Mouse (Mus musculus) right cerebral cortex, postnatal 25 days (tissue): ENCODE data around the gene Gm49486.
"Not testable (repeated sequence)": the region's sequence is repeated elsewhere in the genome, so short reads cannot be mapped to it uniquely, and the experiment has no call there.

Experiments
- DNase-seq: peaks from one replicate; pipeline ENCODE4 v3.0.0; 2022

Gene Gm49486

DNA sequence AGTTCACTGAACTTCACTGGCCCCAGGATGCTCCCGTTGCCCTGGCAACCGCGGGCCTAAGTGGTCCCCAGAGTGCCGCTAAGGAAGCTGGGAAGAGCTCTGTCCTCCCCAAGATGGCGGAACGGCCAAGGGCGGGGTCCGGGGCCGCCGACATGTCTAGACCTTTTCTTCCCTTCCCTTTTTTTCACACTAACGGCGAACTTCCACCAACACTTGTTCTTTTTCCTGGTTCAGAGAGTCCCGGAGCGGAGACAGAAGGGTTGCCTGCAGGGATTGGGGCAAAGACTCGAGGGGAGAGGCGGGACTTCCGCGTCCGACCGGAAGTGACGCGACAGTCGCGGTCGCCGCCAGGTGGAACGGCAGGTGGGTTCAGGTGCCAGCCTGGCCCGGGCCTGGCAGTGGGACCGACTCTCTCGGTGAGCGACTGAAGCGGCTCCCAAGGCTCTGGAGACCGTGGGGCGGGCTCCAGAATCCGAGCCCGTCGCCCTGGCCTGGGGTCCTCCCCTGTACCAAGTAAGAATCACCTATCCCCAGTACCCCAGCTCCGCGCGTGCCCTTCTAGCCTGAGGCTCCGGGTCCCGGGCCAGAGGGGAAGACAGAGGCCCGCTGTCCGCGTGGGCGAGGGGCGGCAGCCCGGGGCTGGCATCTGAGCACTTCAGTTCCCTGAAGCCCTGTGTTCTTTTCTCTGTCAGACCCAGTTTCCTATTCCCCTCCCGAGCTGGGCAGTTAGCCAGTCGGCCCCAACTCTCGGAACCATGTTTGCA lies at the start of gene Gm49486, which contains the start of gene Pick1:
Gm49486 (plus strand) TSS at position 334 of the 764 bp plus-strand sequence.
Pick1 (plus strand) TSS at position 116 of the 764 bp plus-strand sequence.
- DNase-seq = peak; percentile 89

DNA sequence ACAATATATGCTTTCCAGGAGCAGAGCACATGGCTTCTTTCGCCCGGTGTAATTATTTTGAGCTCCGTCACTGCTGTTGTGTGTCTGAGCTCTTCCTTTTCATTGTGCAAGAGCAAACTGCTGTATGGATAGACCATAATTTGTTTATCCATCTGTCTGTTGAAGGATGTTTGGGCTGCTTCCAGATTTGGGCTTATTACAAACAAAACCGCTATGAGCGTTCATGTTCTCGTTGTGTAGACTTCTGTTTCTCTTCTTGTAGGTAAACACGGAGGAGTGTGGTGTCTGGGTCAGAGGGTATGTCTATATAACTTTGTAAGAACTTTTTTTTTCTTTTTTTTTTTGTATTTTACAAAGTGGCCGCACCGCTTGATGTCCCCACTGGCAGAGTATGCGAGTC lies 44.0 kb upstream of the Gm49486 start:
- DNase-seq = no peak

DNA sequence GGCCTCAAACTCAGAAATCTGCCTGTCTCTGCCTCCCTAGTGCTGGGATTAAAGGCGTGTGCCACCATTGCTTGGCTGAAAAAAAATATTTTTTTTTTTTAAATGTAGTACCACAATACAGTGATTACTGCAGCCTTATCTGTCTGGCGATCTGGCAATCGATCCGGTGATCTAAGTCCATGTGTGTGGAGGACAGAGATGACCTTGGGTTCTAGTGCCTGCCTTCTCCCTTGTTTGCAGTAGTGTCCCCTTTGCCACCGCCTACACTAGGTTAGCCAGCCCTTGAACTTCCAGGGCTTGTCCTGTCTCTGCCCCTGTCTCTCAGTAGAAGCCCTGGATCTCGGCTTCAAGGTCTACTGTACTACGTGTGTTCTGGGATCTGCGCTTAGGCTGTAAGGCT lies 41.4 kb upstream of the Gm49486 start:
- DNase-seq = no peak

DNA sequence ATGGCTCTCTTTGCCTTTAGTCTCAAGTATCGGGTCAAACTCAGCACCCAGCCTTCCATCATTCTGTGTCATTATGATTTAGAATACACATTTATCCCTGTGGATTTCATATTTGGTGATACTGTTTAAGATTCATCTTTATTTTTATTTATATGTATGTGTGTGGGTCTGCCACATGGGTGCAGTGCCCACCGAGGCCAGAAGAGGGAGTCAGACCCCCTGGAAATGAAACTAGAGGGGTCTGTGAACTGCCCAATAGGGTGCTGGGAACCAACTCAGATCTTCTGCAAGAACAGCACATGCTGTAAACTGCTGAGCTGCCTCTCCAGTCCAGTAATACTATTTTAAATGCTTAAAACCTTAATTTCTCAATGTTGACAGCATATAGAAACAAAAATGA lies 37.8 kb upstream of the Gm49486 start:
- DNase-seq = no peak

DNA sequence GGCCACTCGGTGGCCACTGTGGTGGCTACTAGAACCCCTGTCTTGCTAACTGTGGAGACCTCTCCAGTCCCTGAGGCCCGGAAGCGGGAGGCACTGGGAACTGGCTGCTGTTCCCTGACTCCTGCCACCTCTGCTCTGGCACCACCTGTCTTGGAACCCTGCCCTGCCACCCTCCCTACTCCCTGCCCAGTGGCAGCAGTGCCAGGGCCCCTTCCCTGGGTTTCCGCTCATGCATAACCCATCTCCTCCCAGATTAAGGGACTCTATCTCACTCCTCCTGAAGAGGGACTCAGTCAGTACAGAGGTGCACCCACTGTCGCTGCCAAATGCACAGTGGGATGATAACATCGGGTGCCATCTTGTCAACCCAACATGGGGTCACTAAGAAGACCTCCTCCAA lies 36.7 kb upstream of the Gm49486 start:
- no peak for DNase-seq

DNA sequence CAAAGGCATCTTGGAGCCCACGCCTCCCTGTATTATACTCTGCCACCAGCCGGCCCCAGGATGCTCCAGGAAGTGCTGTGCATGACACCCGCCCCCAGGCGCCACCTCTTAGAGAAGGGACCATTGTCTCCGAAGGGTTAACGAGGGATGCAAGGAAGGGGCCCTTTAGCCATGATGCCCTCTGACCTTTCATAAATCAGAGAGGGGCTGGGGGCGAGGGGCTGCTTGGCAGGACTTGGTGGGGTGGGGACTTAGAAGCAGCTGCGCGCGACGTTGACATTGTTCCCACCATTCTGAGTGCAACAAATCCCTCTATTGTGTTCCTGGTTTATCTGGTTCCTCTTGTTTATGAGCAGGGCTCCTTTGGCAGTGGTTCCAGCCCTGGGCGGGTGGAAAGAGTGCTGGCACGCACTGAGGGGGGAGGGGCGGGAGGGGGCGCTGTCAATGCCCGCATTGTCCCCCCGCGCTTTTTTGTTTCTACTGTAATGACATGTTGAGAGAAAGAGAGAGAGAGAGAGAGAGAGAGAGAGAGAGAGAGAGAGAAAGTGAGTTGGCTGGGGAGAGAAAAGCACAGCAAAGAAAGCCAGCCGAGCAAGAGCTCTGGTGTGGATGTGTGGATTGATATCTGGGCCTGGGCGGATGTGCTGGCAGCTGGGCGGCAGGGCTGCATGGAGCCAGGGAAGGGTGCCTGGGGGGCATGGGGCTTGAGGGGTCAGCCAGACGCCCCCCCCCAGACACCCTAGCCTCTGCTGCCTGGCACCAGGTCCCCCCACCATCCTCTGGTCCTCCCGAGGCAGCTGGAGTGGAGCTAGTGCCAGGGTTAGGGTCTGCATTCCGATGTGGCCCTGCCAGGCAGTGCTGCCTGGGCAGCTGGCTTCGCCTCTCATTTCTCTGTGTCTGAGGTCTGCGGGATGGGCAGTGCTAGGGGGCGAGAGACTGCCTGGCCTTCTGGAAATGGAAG lies 36.0 kb upstream of the Gm49486 start:
- no peak for DNase-seq

DNA sequence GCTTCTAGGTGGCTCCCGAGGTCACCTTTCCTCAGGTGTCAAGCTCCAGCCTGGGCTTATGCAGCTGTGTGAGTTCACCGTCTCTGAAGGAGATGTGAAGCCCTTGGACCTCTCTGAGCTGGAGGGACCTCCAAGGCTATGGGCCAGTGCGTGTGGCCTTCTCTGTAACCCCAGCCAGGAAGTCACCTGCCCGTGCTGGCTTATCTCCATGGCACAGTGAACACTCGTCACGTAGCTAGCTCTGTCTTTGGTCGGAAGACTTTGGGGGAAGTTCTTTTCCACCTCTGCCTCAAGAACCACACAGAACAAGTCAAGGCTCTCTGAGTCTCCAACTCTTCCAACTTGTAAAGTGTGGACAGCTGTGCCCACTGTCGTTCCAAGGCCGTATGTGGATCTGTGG lies 35.1 kb upstream of the Gm49486 start:
- DNase-seq = no peak

DNA sequence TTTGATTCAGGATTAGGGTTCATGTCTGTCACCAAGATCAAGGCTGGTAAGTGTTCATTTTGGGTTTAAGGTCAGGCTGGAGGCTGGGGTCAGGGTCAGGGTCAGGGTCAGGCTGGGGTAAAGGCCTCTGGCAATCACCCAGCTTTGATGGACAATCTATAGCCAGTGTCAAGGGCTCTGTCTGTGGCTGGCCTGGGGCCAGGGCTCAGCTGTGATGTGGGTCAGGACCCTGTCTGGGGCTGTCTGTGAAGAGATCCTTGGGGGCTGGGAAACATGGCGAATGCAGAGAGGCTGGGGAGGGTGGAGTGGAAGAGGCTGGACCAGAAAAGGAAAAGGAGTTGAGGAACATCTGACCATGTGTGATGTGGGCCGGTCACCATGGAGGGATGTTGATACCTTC lies 34.2 kb upstream of the Gm49486 start:
- DNase-seq = no peak

DNA sequence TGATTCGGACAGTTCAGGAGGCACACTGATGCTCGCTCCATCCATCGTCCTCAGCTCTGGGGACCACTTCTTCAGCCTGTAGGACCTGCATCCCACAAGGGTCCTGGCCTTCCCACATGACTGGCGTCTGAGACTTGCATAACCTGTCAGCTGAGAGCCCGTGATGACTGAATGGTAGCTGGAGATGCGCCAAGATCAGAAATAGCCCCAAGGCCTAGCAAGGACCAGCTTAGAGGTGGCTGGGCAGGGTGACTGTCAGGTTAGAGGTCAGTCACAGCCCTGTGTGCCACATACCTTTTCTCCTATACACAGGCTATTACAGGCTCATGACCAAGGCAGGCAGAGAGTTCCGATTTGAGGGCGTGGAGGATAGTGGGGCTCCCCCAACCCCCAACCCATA lies 33.7 kb upstream of the Gm49486 start:
- DNase-seq = no peak

DNA sequence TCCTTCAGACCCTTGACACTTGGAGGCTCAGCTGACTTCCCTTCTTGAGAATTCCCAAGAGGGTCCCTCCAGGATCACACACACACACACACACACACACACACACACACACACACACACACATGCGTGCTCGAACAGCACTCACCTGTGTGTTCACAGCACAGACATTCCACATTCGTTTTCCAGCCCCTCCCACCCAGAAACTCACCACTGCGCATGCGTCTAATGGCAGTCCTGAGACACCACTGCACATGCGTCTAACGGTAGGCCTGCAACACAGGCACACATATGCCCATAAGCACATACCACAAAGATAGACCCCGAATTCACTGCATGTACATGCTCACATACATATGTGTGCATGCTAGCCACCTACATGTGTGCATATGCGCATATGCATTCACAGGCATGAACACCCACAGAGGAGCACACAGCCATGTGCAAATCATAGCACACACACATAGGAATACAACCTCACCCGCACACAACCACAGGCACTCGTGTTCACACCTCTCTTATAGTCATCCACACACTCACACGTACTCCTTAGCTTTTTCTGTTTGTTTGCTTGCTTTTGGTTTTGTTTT lies 29.7 kb upstream of the Gm49486 start:
- DNase-seq = no peak

DNA sequence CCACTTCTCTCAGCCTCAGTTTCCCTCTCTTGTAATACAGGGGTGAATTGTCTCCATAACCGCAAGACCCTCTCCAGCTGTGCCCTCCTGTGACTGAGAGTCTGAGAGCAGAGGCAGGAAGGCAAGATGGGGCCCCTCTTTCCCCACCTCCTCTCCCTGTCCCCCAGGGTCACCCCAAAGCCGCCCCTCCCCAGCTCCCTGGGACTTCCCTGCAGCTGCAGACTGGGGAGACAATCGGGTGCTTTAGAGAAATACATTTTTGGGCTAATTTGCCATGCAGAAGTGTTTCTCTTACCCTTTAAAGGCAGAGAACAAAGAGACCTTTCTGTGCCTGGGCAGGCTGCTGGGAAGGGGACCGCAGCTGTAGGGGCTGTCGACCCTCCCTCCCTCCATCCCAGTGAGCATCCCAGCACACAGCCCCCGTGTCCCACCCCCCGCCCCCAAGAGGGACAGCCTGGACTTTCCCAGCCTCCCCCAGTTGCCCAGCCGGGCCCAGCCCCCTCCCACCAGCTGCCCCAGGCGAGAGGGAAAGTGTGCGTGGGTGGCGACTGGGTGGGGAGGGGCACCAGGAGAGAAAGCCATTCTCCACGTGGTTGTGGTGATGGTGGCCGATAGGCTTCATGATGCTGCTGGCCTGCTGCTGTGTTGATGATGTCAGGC lies 27.6 kb upstream of the Gm49486 start:
- DNase-seq = peak; percentile 42

DNA sequence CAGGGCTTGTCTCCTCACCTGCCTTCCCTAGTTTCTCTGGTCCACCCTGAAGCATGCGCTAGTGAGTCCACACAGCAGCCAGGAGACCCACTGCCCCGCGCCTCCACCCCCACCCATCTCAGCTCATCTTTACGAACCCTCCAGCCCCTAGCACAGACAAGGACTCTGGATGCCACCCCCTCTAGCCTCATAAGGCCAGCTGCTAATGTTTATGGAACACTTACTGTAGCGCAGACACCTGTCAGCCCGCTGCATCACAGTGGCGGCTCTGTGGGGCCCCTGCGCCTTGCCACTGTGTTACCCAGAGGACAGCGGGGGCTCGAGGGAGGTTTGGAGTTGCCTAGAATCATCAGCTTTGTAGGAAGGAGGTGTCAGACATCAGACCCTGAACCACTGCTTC lies 26.6 kb upstream of the Gm49486 start:
- DNase-seq = no peak

DNA sequence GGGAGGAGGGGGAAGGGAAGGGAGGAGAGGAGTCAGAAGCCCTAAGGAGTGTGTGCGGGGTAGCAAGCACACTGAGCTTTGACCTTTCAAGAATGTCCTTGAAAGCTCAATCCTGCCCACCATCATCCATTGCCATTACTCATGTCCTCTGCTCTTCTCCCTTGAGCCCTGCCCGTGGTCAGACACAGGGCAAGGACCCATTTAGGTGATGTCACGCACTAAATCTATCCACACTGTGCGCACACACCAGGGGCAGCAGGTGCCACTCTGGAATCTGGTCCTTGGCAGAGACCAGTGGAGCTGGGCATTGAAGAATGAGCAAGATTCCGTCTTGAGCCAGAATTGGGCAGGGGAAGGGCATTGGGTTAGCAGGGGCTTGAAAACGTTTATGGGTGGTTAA lies 21.0 kb upstream of the Gm49486 start:
- DNase-seq = no peak

DNA sequence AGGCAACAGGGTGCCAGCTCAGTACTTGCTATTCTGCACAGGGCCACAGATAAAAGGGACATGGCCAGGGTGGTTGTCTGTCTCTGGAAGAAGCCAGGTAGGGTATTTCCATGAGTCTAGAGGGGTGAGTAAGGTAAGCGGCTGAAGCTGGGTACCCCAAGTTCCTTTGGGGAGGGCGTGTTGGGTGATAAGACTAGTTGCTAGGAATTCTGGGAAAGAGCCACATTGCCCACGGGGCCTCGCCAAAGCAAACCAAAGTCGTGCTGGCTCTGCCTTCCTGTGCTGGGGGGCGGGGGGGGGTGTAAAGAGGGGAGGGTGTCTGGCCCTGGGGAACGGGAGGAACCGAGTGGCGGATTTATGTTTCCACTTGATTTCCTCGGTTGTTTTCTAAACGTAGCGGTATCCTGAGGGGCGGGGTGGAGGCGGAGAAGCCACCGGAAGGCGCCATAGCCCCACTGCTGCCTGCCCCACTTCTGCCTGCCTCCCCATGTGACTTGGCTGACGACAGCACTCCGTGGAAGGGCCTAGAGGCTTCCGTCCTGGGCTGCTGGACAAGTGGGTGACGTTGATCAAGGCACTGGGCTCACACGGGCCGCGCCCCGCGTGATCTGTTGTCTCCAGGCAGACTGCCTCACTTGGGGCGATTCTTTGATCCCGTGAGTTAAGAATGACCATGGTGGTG lies 20.3 kb upstream of the Gm49486 start:
- DNase-seq = no peak

DNA sequence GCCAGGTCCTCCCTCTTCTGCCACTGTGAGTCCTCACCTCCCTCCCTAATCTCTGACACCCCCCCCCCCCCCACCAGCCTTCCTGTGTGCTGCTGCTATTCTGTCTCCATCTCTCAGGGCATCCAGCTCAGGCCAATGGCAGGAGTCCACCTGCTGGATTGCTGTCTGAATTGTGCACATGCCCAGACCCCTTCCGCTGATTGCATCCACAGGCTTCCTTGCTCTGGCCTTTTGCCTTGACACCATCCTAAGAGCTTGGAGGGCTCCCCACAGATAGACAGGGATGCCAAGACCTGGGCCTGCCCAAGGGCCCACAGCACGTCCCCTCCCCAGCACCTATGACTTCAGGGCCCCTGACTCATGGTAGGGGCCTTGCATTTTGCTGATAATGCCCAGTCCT lies 18.8 kb upstream of the Gm49486 start:
- no peak for DNase-seq

DNA sequence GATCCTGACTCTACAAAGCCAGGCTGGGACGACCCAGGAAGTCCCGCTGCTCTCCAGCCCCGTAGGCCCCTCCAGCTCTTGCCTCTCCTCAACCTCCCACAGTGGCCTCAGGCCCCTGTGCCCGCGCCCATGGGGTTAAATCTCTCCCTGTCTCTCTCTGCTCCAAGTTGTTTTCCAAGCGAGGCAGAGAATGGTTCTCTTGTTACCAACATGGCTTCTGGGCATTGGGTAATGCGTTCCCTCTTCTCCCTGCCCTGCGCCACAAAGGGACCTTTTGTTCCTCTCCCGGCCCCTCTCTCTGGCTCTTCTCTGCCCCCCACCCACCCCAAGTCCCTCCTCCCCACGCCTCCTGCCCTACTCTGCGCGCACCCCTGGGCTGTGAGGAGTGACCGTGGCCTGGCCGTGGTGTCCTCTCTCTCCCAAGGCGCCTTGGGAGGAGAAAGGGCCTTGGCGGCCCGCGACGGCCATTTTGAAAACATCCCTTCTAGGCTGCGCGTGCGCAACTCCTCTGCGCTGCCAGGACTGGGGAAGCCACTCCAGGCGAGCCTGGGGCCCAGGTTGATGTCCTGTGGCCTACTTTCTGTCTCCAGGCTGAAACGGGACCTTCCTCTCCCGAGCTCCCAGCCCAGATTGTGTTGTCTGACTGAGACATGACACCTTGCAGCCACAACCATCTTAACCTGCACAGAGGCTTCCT lies 16.3 kb upstream of the Gm49486 start:
- DNase-seq = no peak

DNA sequence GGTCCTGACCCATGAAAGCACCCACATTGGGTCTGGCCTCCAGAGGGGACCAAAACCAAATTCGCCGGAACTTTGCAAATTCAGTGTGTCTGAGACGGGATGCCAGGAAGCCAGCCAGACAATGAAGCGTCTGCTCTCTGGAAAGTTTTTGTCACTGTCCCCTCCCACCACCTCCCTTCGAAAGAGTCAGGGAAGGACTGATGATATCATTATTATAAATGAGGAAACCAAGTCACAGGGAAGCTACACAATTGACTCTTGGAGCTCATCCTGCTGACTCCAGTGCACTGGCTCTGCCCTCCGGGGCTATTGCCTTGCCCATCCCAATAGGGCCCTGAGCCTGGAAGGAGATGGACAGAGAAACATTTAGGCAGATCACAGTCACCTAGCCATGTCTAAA lies 15.6 kb upstream of the Gm49486 start:
- DNase-seq = no peak

DNA sequence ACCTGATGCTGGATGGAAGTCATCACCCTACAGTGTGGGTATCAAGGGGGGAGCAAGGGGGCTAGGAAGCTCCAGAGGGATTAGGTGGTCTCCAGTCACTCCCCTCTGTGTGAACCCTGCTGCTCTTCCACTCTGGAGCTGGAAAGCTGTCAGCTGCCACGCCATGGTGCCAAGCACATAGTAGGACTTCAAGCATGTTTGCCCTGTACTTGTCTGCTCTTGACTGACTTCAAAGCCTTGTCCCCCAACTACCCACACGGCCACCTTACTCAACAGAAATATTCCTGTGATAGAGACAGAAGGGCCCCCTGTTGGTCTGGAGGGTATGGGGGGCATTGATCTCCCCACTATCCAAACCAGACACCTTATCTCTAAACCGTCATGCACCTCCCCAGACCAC lies 13.0 kb upstream of the Gm49486 start:
- DNase-seq = no peak

DNA sequence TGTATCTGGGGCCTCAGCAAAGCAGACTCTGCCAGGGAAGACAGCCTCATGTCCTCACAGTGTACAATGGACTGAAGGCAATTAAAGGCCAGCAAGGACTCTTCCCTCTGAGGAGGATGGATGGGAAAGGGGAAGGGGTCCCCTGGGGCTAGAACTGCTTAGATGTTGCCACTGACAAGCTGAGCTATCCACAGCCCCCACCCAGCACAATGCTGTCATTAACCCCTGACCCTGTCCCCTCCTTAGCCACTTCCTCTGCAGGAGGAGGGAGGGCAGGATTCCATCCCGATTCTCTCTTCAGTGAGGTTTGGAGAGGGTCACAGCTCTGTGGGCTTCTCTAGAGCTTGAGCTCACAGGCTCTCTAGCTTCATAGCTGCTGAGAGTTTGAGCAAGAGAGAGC lies 9.6 kb upstream of the Gm49486 start:
- DNase-seq = no peak

DNA sequence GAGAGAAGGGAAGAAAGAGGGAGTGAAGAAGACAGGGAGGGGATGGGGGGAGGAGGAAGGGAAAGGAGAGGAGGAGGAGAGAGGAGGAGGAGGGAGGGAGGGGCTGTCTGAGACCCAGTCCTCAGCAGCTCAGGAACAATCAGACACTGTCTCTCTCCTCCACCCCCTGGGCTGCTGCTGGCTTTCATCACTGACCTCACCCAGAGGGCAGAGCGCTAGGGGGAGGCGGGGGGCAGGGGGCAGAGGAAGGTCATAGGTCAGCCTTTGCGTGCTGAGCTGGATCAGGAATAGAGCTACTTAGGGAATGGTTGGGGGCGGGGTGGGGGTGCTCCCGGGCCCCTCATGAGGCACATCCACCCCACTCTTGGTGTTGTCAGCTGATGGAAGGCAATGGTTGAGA lies 5.5 kb upstream of the Gm49486 start:
- DNase-seq = no peak

DNA sequence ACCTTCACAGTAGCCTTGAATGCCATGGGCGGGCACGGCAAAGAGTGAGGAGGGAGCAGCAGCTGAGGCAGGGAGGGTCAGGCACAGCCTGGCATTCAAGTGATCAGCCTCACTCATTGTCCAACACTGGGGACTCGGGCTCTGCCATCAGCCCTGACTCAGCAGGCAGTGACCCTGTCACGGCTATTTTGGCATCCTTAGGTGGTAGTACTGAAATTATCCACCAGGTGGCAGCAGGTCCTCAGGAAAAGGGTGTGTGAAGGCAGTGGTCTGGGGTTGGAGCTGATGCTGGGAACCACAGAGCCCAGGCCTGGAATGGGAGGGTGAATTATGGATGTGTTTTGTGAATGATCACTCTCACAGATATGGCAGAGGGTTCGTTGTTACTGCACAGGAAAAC lies 4.5 kb upstream of the Gm49486 start:
- peak; percentile 66 for DNase-seq

DNA sequence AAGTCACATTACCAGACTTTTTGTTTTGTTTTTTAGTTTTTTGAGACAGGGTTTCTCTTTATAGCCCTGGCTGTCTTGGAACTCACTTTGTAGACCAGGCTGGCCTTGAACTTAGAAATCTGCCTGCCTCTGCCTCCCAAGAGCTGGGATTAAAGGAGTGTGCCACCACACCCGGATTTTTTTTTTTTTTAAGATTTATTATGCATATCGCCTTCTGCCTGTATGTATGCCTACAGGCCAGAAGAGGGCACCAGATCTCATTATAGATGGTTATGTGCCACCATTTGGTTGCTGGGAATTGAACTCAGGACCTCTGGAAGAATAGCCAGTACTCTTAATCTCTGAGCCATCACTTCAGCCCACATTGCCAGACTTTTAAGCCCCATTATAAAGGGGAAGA lies 3.4 kb upstream of the Gm49486 start:
- DNase-seq = not testable (repeated sequence)
